Mouse (Mus musculus) ES-E14 (cell line): Measurements from ENCODE around the gene Tanc2. TPM values are rescaled to one million over a fixed set of nuclear protein-coding genes. Genes with fewer than 3 reads are reported as not detected.

ENCODE experiments used
- DNase-seq: peaks from one replicate; pipeline ENCODE4 v3.0.0-alpha.2; 2013; ENCODE audit warnings: low read depth, low spot score
- H3K27ac ChIP-seq: 2 replicates; pipeline ENCODE4 v1.5.1; 2012; ENCODE audit warnings: low read depth, mild to moderate bottlenecking, low read length, moderate library complexity, mixed read lengths; ENCODE audit not compliant: poor library complexity, insufficient read depth, severe bottlenecking
- H3K36me3 ChIP-seq: 2 replicates; pipeline ENCODE4 v1.6.1; 2012; ENCODE audit warnings: mild to moderate bottlenecking, low read length, moderate library complexity, mixed read lengths; ENCODE audit not compliant: control insufficient read depth, poor library complexity, insufficient read depth, severe bottlenecking
- H3K4me1 ChIP-seq, 2 experiments: fragments of 150-350 bp in 1 of 2; sonication (generic) in 1 of 2; 2 replicates each; pipeline ENCODE4 v1.6.1; 2012; ENCODE audit warnings: low read length in 2 of 2, mild to moderate bottlenecking in 1 of 2, mixed read lengths in 1 of 2; ENCODE audit not compliant: control insufficient read depth in 2 of 2, insufficient read depth in 2 of 2, poor library complexity in 1 of 2
- H3K4me3 ChIP-seq, 2 experiments: fragments of 150-350 bp in 1 of 2; sonication (generic) in 1 of 2; 2 replicates each; pipeline ENCODE4 v1.5.1; 2012; ENCODE audit warnings: low read length in 2 of 2, low read depth in 1 of 2, mild to moderate bottlenecking in 1 of 2, mixed read lengths in 1 of 2; ENCODE audit not compliant: insufficient read depth in 1 of 2, poor library complexity in 1 of 2, severe bottlenecking in 1 of 2
- H3K9ac ChIP-seq: 2 replicates; pipeline ENCODE4 v1.6.1; 2012; ENCODE audit warnings: low read depth, mild to moderate bottlenecking, low read length, mixed read lengths; ENCODE audit not compliant: poor library complexity, insufficient read depth, severe bottlenecking
- H3K9me3 ChIP-seq: fragments of 150-350 bp; sonication (generic); 2 replicates; pipeline ENCODE4 v1.6.1; 2012; ENCODE audit warnings: low read depth, mild to moderate bottlenecking, low read length; ENCODE audit not compliant: control insufficient read depth, insufficient read depth
- CHD2 ChIP-seq: IDR thresholded peaks from 2 replicates; pipeline ENCODE4 v1.6.1; 2014; ENCODE audit warnings: mild to moderate bottlenecking, low read depth, low read length, inconsistent platforms
- HCFC1 ChIP-seq: IDR thresholded peaks from 2 replicates; pipeline ENCODE4 v1.6.1; 2012; ENCODE audit warnings: low read length, inconsistent platforms, borderline replicate concordance; ENCODE audit not compliant: insufficient read depth
- MAFK ChIP-seq: IDR thresholded peaks from 2 replicates; pipeline ENCODE4 v1.6.1; 2014; ENCODE audit warnings: mild to moderate bottlenecking, low read depth, low read length, inconsistent platforms; ENCODE audit not compliant: insufficient read depth
- ZC3H11A ChIP-seq: IDR thresholded peaks from 2 replicates; pipeline ENCODE4 v1.6.1; 2012; ENCODE audit warnings: low read depth, mild to moderate bottlenecking, inconsistent platforms, low read length, borderline replicate concordance
- ZNF384 ChIP-seq: IDR thresholded peaks from 2 replicates; pipeline ENCODE4 v1.6.1; 2012; ENCODE audit warnings: low read depth, low read length, inconsistent platforms
- in situ Hi-C, 2 experiments: fragments of 600-800 bp; cut with MboI; formaldehyde crosslinking; loops; one replicate each; pipeline ENCODE4 v1.15.1; 2025; ENCODE audit warnings: low sequenced_read_pairs in 2 of 2, inconsistent platforms in 1 of 2; ENCODE audit not compliant: unreplicated experiment in 2 of 2
- total RNA-seq: library from RNA; depleted of rRNA; stranded (reverse); fragments of 300-350 nt; gene quantifications from 2 replicates; pipeline ENCODE4 v1.2.3, GENCODE M21; 2012

The Tanc2 gene
- total RNA-seq, 1 experiment = 5.8 TPM

DNA sequence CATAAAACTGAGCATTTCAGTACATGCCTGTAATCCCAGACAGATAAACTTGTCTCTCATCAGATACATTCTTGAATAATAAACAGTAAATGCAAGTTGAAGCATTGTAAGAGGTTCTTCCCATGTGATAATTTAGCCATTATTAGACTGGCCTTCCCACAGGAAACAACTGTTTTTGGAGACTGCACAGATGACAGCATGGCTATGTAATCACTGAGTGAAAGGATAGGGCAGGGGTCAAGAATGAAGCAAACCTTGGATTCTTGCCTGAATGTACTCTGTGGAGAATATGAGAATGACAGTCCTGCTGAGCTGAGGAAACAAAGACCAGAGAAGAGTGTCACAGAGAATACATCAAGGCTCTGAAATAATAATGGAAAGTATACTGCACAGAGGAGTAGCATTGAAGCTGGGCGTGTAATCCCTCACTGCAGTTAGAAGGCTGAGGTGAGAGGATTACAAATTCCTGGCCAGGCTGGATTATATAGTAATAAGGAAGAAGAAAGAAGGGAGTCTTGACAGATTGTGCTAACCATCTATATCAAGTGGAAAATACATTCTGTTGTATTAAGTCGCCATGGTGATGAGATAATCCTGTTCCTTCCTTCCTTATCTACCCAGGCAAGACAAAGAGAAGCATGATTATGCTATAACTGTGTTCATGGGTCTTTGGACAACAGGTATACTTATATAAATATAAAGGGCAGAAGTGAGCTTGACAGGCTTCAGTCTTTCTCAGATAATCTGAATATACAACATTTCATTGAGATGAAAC is 159.7 kb downstream of the Tanc2 start:
- Histone ChIP-seq H3K36me3 (no peaks in the 10 kb centered on the region), H3K9me3 (no peaks in the 10 kb centered on the region), H3K4me1 (no peaks in the 10 kb centered on the region), H3K4me3 (no peak overlapping the region), H3K9ac (no peak overlapping the region), H3K27ac (no peak overlapping the region)
- no peak for DNase-seq
- TF ChIP-seq MAFK = no peak
- no peak for TF ChIP-seq HCFC1
- TF ChIP-seq ZC3H11A = no peak
- no peak for TF ChIP-seq CHD2
- TF ChIP-seq ZNF384 = no peak
- in situ Hi-C loops = no loop called here

DNA sequence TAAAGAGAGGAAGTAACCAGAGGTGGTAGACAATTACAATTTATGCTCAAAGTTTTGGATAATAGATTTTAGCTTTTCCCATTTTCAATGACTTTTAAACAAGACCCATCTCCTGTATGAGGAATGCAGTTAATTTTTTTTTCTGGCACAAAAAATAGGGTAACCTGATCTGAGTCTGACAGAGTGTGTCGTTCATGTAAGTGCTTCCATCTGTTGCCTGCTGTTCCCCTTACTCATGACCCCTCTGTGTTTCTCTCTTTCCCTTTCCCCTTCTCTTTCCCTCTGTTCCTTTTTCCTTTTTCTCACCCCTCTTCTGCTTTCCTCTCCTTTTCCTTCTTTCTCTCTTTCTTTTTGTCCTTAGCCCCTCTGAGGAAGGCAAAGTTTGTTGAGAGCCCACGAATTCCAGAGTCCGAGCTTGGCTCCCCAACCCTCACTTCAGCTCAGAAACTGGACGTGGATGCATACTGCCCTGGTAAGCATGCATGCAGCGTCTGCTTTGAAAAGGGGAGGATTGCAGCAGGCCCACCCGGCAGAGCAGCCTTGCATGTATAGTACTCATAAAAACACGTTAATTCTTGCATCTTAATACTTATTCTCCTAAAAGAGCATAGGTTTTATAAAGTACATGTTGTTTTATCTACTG is 168.9 kb downstream of the Tanc2 start:
- no peak for DNase-seq
- Histone ChIP-seq H3K27ac (no peak overlapping the region), H3K4me1 (no peaks in the 10 kb centered on the region), H3K4me3 (no peak overlapping the region), H3K9ac (no peak overlapping the region), H3K36me3 (no peaks in the 10 kb centered on the region), H3K9me3 (no peaks in the 10 kb centered on the region)
- TF ChIP-seq ZC3H11A (no peak), CHD2 (no peak), ZNF384 (no peak), MAFK (no peak), HCFC1 (no peak)
- in situ Hi-C loops = no loop called here

DNA sequence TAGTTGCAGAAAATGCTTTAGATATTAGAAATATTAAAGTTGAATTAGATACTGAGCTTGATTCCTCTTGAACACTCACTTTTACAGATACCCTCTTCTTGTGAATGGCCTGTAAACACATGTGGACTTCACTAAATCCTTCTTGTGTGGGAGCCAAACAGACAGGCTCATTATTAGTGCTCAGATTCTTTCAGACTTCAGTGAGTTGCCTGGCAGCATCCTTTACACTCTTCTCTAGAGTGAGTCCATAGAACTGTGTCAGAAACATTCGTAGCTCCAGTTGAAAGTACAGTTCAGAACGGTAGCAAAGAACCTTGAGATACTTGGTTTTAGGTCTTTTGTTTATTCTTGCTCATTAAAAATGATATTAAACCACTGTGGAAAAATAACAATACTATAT is 169.6 kb downstream of the Tanc2 start:
- Histone ChIP-seq H3K27ac (no peak overlapping the region), H3K4me1 (no peaks in the 10 kb centered on the region), H3K4me3 (no peak overlapping the region), H3K9me3 (no peaks in the 10 kb centered on the region), H3K36me3 (no peaks in the 10 kb centered on the region), H3K9ac (no peak overlapping the region)
- DNase-seq = no peak
- TF ChIP-seq HCFC1 (no peak), CHD2 (no peak), ZC3H11A (no peak), ZNF384 (no peak), MAFK (no peak)
- in situ Hi-C loops = no loop called here

DNA sequence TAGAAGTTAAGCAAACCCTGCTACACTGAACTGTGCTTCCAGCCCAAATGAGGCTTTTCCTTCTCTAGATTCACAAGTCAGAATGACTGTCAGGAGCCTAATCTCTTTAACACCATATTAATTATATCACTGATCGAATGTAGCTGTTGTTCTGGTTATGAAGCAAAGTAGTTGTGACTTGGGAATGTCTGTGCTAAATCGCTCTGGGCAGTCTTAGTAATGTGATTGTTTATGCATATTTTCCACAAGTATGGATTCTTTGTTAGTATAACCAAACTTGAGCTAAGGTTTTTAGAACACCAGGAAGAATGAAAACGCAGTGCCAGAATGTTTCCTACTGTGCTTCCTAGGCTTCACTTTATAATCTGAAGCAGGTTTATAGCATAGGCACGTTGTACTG is 170.6 kb downstream of the Tanc2 start:
- TF ChIP-seq ZC3H11A (no peak), CHD2 (no peak), ZNF384 (no peak), MAFK (no peak), HCFC1 (no peak)
- Histone ChIP-seq H3K9ac (no peak overlapping the region), H3K4me1 (no peaks in the 10 kb centered on the region), H3K4me3 (no peak overlapping the region), H3K27ac (no peak overlapping the region), H3K36me3 (no peaks in the 10 kb centered on the region), H3K9me3 (no peaks in the 10 kb centered on the region)
- in situ Hi-C loops = no loop called here
- no peak for DNase-seq
